Mouse (Mus musculus): ENCODE data around the gene Shc2. TPM values are rescaled to one million over a fixed set of nuclear protein-coding genes. Genes with fewer than 3 reads are reported as not detected.

The Shc2 gene
- total and polyA plus RNA-seq, 3 experiments: 0.05 TPM; not detected in 2

GRCm38 (mm10) chr10:79638486-79639204 is 927 bp upstream of the Shc2 start:
- TF ChIP-seq GATA2 (IDR thresholded peaks at IDR 0.05; ENCODE audit: borderline replicate concordance, low read depth, low read length) (no peak), POLR2AphosphoS5 (IDR thresholded peaks at IDR 0.05; ENCODE audit: insufficient replicate concordance, low read depth, low read length) (no peak), GATA1 (IDR thresholded peaks at IDR 0.05; ENCODE audit: borderline replicate concordance, low read length) (no peak), CTCF (IDR thresholded peaks at IDR 0.05; ENCODE audit: low read depth, low read length) (no peak), TAL1 (conservative IDR thresholded peaks at IDR 0.05; ENCODE audit: low read depth, low read length) (no peak)
- no peaks in the 10 kb centered on the region for H3K4me1 ChIP-seq (ENCODE audit: insufficient read depth, low read depth, low read length)
- ATAC-seq (ENCODE audit: extremely low read depth, insufficient number of reproducible peaks, low FRiP score, poor library complexity, severe bottlenecking) (no peak), DNase-seq (ENCODE audit: low spot score) (no peak)
- no peaks in the 10 kb centered on the region for H3K36me3 ChIP-seq (replicated peaks)
- peaks cover 6% of the 10 kb centered on the region for H3K9me3 ChIP-seq (replicated peaks)
- no peak overlapping the region for H3K4me3 ChIP-seq (ENCODE audit: low read depth, low read length)
- H3K27me3 ChIP-seq (ENCODE audit: insufficient read depth, low read length): no peaks in the 10 kb centered on the region; the same call in 1 of the 2 replicates

- peaks cover 2% of the 10 kb centered on the region; the same call in 1 of the 2 replicates for H3K27me3 ChIP-seq (ENCODE audit: insufficient read depth, low read length)
- TF ChIP-seq GATA2 (IDR thresholded peaks at IDR 0.05; ENCODE audit: borderline replicate concordance, low read depth, low read length): no peak
- no peak for TF ChIP-seq TAL1 (conservative IDR thresholded peaks at IDR 0.05; ENCODE audit: low read depth, low read length)
- TF ChIP-seq GATA1 (IDR thresholded peaks at IDR 0.05; ENCODE audit: borderline replicate concordance, low read length): no peak
- no peak for TF ChIP-seq POLR2AphosphoS5 (IDR thresholded peaks at IDR 0.05; ENCODE audit: insufficient replicate concordance, low read depth, low read length)
- TF ChIP-seq CTCF (IDR thresholded peaks at IDR 0.05; ENCODE audit: low read depth, low read length): no peak
- ATAC-seq (ENCODE audit: extremely low read depth, insufficient number of reproducible peaks, low FRiP score, poor library complexity, severe bottlenecking) (no peak), DNase-seq (ENCODE audit: low spot score) (no peak)
- no peaks in the 10 kb centered on the region for H3K36me3 ChIP-seq (replicated peaks)
- H3K9me3 ChIP-seq (replicated peaks): peaks cover 6% of the 10 kb centered on the region
- no peaks in the 10 kb centered on the region for H3K4me1 ChIP-seq (ENCODE audit: insufficient read depth, low read depth, low read length)
- H3K4me3 ChIP-seq (ENCODE audit: low read depth, low read length): no peak overlapping the region
Observed at GRCm38 (mm10) chr10:79636287-79636686, 1.4 kb downstream of the Shc2 start.

- ATAC-seq (ENCODE audit: extremely low read depth, insufficient number of reproducible peaks, low FRiP score, poor library complexity, severe bottlenecking) (no peak), DNase-seq (ENCODE audit: low spot score) (no peak)
- Histone ChIP-seq H3K9me3 (replicated peaks) (peaks cover 6% of the 10 kb centered on the region), H3K4me1 (ENCODE audit: insufficient read depth, low read depth, low read length) (no peaks in the 10 kb centered on the region), H3K36me3 (replicated peaks) (no peaks in the 10 kb centered on the region), H3K27me3 (ENCODE audit: insufficient read depth, low read length) (peaks cover 10% of the 10 kb centered on the region), H3K4me3 (ENCODE audit: low read depth, low read length) (no peak overlapping the region)
- TF ChIP-seq POLR2AphosphoS5 (IDR thresholded peaks at IDR 0.05; ENCODE audit: insufficient replicate concordance, low read depth, low read length) (no peak), CTCF (IDR thresholded peaks at IDR 0.05; ENCODE audit: low read depth, low read length) (no peak), GATA2 (IDR thresholded peaks at IDR 0.05; ENCODE audit: borderline replicate concordance, low read depth, low read length) (no peak), GATA1 (IDR thresholded peaks at IDR 0.05; ENCODE audit: borderline replicate concordance, low read length) (no peak), TAL1 (conservative IDR thresholded peaks at IDR 0.05; ENCODE audit: low read depth, low read length) (no peak)
Observed at GRCm38 (mm10) chr10:79633006-79633777, 4.5 kb downstream of the Shc2 start.

DNA sequence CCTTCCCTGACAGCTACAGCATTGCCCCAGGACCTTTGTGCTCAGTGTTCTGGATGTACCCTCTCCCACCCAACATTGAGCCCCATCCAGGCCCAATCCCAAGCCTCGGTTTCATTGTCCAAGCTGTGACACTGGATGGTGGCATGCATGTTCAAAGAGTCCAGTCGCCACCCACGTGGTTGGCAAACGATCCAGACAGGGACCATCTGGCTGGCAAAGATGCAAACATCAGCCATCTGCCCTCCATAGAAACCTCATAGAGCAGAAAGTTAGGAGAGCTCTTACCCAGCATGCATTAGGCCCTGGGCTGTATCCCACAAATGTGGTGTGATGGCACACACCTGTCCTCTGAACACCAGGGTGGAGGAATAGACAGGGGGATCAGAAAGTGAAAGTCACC is 6.3 kb downstream of the Shc2 start:
- Histone ChIP-seq H3K27me3 (ENCODE audit: insufficient read depth, low read length) (peaks cover 10% of the 10 kb centered on the region), H3K9me3 (replicated peaks) (no peaks in the 10 kb centered on the region), H3K4me1 (ENCODE audit: insufficient read depth, low read depth, low read length) (no peaks in the 10 kb centered on the region), H3K36me3 (replicated peaks) (no peaks in the 10 kb centered on the region), H3K4me3 (ENCODE audit: low read depth, low read length) (no peak overlapping the region)
- no peak for DNase-seq (ENCODE audit: low spot score)
- no peak for ATAC-seq (ENCODE audit: extremely low read depth, insufficient number of reproducible peaks, low FRiP score, poor library complexity, severe bottlenecking)
- no peak for TF ChIP-seq CTCF (IDR thresholded peaks at IDR 0.05; ENCODE audit: low read depth, low read length)
- TF ChIP-seq POLR2AphosphoS5 (IDR thresholded peaks at IDR 0.05; ENCODE audit: insufficient replicate concordance, low read depth, low read length): no peak
- no peak for TF ChIP-seq TAL1 (conservative IDR thresholded peaks at IDR 0.05; ENCODE audit: low read depth, low read length)
- TF ChIP-seq GATA1 (IDR thresholded peaks at IDR 0.05; ENCODE audit: borderline replicate concordance, low read length): no peak
- no peak for TF ChIP-seq GATA2 (IDR thresholded peaks at IDR 0.05; ENCODE audit: borderline replicate concordance, low read depth, low read length)

DNA sequence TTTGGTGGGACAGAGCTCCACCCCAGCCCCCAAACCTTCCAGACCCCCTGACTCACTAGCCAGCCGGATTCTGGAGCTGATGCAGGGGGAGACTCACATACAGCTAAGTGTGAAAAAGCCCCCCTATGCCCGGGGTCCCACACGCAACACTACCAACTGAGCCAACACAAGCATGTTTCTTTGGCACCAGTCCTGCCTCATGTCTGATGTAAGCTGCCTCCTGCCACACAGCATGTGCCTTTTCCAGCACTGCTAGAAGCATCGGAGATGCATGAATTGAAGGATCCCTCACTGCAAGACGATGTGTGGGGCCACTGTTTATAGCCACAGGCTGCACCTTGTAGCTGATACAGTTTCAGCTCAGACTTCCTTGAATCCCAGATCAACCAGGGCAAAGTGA is 9.3 kb downstream of the Shc2 start:
- DNase-seq (ENCODE audit: low spot score): no peak
- H3K4me3 ChIP-seq (ENCODE audit: low read depth, low read length): no peak overlapping the region
- no peaks in the 10 kb centered on the region for H3K36me3 ChIP-seq (replicated peaks)
- peaks cover 15% of the 10 kb centered on the region for H3K27me3 ChIP-seq (ENCODE audit: insufficient read depth, low read length)
- no peaks in the 10 kb centered on the region for H3K4me1 ChIP-seq (ENCODE audit: insufficient read depth, low read depth, low read length)
- no peaks in the 10 kb centered on the region for H3K9me3 ChIP-seq (replicated peaks)
- no peak for ATAC-seq (ENCODE audit: extremely low read depth, insufficient number of reproducible peaks, low FRiP score, poor library complexity, severe bottlenecking)
- no peak for TF ChIP-seq GATA2 (IDR thresholded peaks at IDR 0.05; ENCODE audit: borderline replicate concordance, low read depth, low read length)

GRCm38 (mm10) chr10:79626156-79626555 is 11.6 kb downstream of the Shc2 start:
- Histone ChIP-seq H3K9me3 (replicated peaks) (no peaks in the 10 kb centered on the region), H3K27me3 (ENCODE audit: insufficient read depth, low read length) (peaks cover 12% of the 10 kb centered on the region), H3K4me3 (ENCODE audit: low read depth, low read length) (no peak overlapping the region), H3K4me1 (ENCODE audit: insufficient read depth, low read depth, low read length) (no peaks in the 10 kb centered on the region), H3K36me3 (replicated peaks) (no peaks in the 10 kb centered on the region)
- no peak for ATAC-seq (ENCODE audit: extremely low read depth, insufficient number of reproducible peaks, low FRiP score, poor library complexity, severe bottlenecking)
- TF ChIP-seq GATA1 (IDR thresholded peaks at IDR 0.05; ENCODE audit: borderline replicate concordance, low read length) (no peak), TAL1 (conservative IDR thresholded peaks at IDR 0.05; ENCODE audit: low read depth, low read length) (no peak), POLR2AphosphoS5 (IDR thresholded peaks at IDR 0.05; ENCODE audit: insufficient replicate concordance, low read depth, low read length) (no peak), GATA2 (IDR thresholded peaks at IDR 0.05; ENCODE audit: borderline replicate concordance, low read depth, low read length) (no peak), CTCF (IDR thresholded peaks at IDR 0.05; ENCODE audit: low read depth, low read length) (no peak)
- DNase-seq (ENCODE audit: low spot score): no peak
